Mouse (Mus musculus): ENCODE results near the gene Dhrs2.

DNA sequence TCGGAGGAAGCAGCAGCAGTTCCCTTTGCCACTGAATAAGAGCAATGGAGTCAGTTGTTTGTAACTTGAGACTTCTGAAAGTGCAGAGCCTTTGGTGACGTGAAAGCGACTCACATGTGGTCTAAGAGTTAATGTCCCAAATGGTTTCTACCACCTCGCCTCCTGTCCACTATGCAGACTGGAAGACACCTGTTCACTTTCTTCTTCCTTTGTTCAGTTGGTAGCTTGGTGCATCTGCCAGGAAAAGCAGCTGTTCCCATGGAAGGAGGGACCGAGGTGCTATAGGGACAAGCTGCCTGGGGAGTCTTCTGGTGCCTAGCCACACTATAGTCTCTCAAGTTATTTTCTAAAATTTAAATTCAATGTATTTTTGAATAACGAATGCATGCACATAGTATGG lies 27.0 kb upstream of the Dhrs2 start:
- TF ChIP-seq CTCF (IDR thresholded peaks at IDR 0.05; ENCODE audit: low read depth) = no peak
- no peak for TF ChIP-seq EP300 (optimal IDR thresholded peaks at IDR 0.05)

All from stomach, postnatal 0 days (tissue).